Mouse (Mus musculus): ENCODE measurements at regions not wholly inside any gene's neighbourhood (a gene's known extent, or its start where the extent isn't known, plus 50 kb on each side); places are given as distances from the start of the nearest gene placed in this dataset.

GRCm38 (mm10) chr19:29194066-29194830, 57.4 kb upstream of the Jak2 start:
- DNase-seq (ENCODE audit: low read depth, low spot score) = peak; percentile 68

GRCm38 (mm10) chr19:29196186-29196585, 55.4 kb upstream of the Jak2 start:
- no peak for DNase-seq (ENCODE audit: low read depth, low spot score)

GRCm38 (mm10) chr19:29198636-29199035, 53.0 kb upstream of the Jak2 start:
- no peak for DNase-seq (ENCODE audit: low read depth, low spot score)

- DNase-seq (ENCODE audit: low read depth, low spot score) = no peak
Observed at GRCm38 (mm10) chr19:29199117-29199823, 52.4 kb upstream of the Jak2 start.

- no peak for DNase-seq (ENCODE audit: low read depth, low spot score)
Observed at GRCm38 (mm10) chr19:29201674-29202073, 50.0 kb upstream of the Jak2 start.

Measured in CD4-positive helper T cell, adult 2 months (primary cell).